Mouse (Mus musculus): ENCODE measurements around the gene Hoxd12.
A peak's percentile ranks its signal among the peaks of the same experiment; 100 is the strongest.

GRCm38 (mm10) chr2:74686301-74686987, 11.6 kb downstream of the Hoxd12 start:
- peak; percentile 56 for TF ChIP-seq CTCF (IDR thresholded peaks at IDR 0.05; ENCODE audit: low read depth)
- TF ChIP-seq EP300 (IDR thresholded peaks at IDR 0.05; ENCODE audit: low read depth): no peak

Data from heart, postnatal 0 days (tissue).